Mouse (Mus musculus) heart, embryonic 13.5 days (tissue): ENCODE results near the gene Syne1. TPM values are rescaled to one million over a fixed set of nuclear protein-coding genes. Genes with fewer than 3 reads are reported as not detected.

Experiments
- ATAC-seq: fragments of 200-750 bp; cut with Nextera tagmentation; 2 replicates; pipeline ENCODE4 v1.8.0; 2017; ENCODE audit warnings: moderate TSS enrichment; ENCODE audit not compliant: insufficient number of reproducible peaks, low FRiP score, low TSS enrichment; ENCODE audit errors: extremely low read depth
- H3K27ac ChIP-seq: fragments of 300-500 bp; sonication (generic); replicated peaks from 2 replicates; pipeline ENCODE4 v1.5.1; 2015; ENCODE audit warnings: moderate library complexity, mild to moderate bottlenecking, inconsistent platforms
- H3K27me3 ChIP-seq: fragments of 300-500 bp; sonication (generic); replicated peaks from 2 replicates; pipeline ENCODE4 v1.6.1; 2015; ENCODE audit warnings: mild to moderate bottlenecking, inconsistent platforms
- H3K36me3 ChIP-seq: fragments of 300-500 bp; sonication (generic); 2 replicates; pipeline ENCODE4 v1.6.1; 2015; ENCODE audit warnings: mild to moderate bottlenecking, inconsistent platforms
- H3K4me1 ChIP-seq: fragments of 300-500 bp; sonication (generic); 2 replicates; pipeline ENCODE4 v1.6.1; 2015; ENCODE audit warnings: inconsistent platforms
- H3K4me2 ChIP-seq: fragments of 300-500 bp; sonication (generic); 2 replicates; pipeline ENCODE4 v1.6.1; 2015; ENCODE audit warnings: inconsistent platforms, mild to moderate bottlenecking, moderate library complexity
- H3K4me3 ChIP-seq: fragments of 300-500 bp; sonication (generic); 2 replicates; pipeline ENCODE4 v1.5.1; 2015; ENCODE audit warnings: moderate library complexity, mild to moderate bottlenecking, inconsistent platforms
- H3K9ac ChIP-seq: fragments of 300-500 bp; sonication (generic); 2 replicates; pipeline ENCODE4 v1.6.1; 2015; ENCODE audit warnings: inconsistent platforms, mild to moderate bottlenecking, moderate library complexity
- H3K9me3 ChIP-seq: fragments of 300-500 bp; sonication (generic); 2 replicates; pipeline ENCODE4 v1.6.1; 2016; ENCODE audit warnings: inconsistent platforms
- WGBS: fragments of 180-500 bp; shearing (Covaris S2); methylation state at CpG from one replicate; pipeline ENCODE4 v1.1.7; 2015; ENCODE audit warnings: mixed read lengths; 5-methylcytosine and 5-hydroxymethylcytosine counted together
- polyA plus RNA-seq: library from polyadenylated mRNA; unstranded; fragments of >200 nt; fragmentation: Nextera tagmentation; extraction: Ambion mirVana; gene quantifications from 2 replicates; pipeline ENCODE4 v1.2.1, GENCODE M21; 2015

Syne1 gene
- polyA plus RNA-seq, 1 experiment from 2014 or later: 14.6 TPM

DNA sequence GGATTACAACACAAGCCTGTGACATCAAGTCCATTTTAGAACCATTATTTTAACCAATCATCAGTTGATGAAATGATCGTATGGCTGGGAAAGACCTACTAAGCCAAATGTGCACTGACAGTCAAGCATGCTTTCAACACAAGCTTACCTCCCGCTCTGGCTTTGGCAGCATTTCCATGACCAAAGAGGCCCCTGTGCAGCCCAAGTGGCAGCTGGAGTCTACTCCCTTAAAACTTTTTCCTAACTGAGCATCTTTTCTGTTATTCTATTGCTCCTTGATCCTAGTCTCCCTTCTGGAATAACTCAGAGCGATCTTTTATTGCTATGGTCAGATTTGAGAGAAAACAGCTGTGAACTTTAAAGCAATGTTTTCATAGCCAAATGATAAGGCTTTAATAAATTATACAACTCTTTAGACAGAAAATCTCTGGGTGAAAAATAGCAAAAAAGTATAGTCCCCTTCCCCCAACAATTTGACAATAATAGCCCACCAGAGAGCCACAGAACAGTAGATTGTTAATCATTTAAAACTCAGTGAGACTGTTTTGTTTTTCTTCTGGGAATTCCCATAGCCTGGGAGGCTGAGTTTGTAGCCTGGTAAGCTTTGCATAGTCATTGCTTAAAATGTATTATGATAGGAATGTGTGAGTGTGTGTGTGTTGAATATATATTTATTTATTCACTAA lies 411.9 kb downstream of the Syne1 start:
- no peak overlapping the region for H3K9ac ChIP-seq
- H3K9me3 ChIP-seq: no peaks in the 10 kb centered on the region
- no peaks in the 10 kb centered on the region for H3K27me3 ChIP-seq
- H3K4me2 ChIP-seq: no peak overlapping the region
- H3K4me1 ChIP-seq: no peaks in the 10 kb centered on the region
- no peak overlapping the region for H3K27ac ChIP-seq
- no peak overlapping the region for H3K4me3 ChIP-seq
- peaks cover 70% of the 10 kb centered on the region for H3K36me3 ChIP-seq
- 67% methylated on average over 3 of the region's 3 CpGs for WGBS
- ATAC-seq: no peak

DNA sequence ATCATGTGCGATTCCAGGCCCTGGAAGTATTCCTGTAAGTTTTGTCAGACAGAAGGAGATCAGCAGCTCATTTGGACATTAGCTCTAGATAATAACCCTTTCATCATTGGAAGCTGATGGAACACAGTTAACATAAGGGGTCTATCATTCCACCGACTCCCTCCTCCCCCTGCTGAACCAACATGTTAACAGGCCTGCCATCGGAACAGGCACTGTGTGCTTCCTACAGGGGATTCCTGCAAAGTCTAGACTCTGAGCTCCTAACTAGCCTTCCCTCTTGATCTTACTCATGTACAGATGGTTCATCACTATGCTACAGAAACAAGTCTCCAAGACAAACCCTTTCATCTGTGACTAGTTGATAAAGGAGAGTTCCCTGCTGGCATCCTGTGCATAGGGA lies 419.2 kb downstream of the Syne1 start:
- Histone ChIP-seq H3K9me3 (no peaks in the 10 kb centered on the region), H3K27ac (no peak overlapping the region), H3K4me3 (no peak overlapping the region), H3K27me3 (no peaks in the 10 kb centered on the region), H3K4me2 (no peak overlapping the region), H3K36me3 (peaks cover 41% of the 10 kb centered on the region), H3K9ac (no peak overlapping the region), H3K4me1 (no peaks in the 10 kb centered on the region)
- 66% methylated on average over 3 of the region's 3 CpGs for WGBS
- ATAC-seq: no peak

DNA sequence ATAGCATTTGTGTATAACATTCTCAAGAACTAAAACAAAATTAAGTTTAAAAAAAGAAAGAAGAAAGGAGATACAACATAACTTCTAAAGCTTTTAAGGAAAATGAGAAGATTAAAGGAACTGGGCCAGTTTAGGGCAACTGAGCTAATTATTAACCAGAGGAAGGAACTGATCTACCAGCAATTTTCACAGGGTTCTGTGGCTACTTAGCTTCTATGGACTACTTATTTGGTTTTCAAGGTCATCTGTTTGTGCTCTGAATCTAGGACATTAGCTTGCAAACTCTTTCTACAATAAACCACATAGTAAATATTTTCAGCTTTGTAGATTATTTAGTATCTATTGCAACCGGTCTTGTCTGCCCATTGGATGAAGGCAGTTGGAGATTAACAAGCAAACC lies 420.8 kb downstream of the Syne1 start:
- 90% methylated on average over 1 of the region's 1 CpGs for WGBS
- Histone ChIP-seq H3K9ac (no peak overlapping the region), H3K36me3 (peaks cover 50% of the 10 kb centered on the region), H3K4me3 (no peak overlapping the region), H3K4me1 (no peaks in the 10 kb centered on the region), H3K27me3 (no peaks in the 10 kb centered on the region), H3K4me2 (no peak overlapping the region), H3K9me3 (no peaks in the 10 kb centered on the region), H3K27ac (no peak overlapping the region)
- ATAC-seq: no peak

DNA sequence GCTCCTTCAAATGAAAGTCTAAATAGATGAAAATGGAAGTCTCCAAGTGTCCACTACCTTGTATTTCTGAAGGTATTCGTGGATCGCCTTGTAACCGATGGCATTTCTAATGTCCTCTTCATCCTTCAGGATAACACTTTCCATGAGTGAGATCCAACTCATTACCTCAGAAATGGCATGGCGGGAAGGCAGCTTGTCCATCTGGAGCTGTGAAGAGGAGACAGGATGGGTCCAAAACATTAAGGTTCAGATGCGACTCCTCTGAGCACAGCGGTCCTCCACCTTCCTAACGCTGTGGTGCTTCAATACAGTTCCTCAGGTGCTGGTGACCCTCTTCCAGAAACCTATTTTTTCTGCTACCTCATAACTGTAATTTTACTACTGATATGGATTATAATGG lies 426.5 kb downstream of the Syne1 start:
- ATAC-seq: no peak
- Histone ChIP-seq H3K4me3 (no peak overlapping the region), H3K36me3 (peaks cover 81% of the 10 kb centered on the region), H3K27me3 (no peaks in the 10 kb centered on the region), H3K9me3 (no peaks in the 10 kb centered on the region), H3K27ac (no peak overlapping the region), H3K4me2 (no peak overlapping the region), H3K4me1 (no peaks in the 10 kb centered on the region), H3K9ac (no peak overlapping the region)
- WGBS: 86% methylated on average over 7 of the region's 7 CpGs

DNA sequence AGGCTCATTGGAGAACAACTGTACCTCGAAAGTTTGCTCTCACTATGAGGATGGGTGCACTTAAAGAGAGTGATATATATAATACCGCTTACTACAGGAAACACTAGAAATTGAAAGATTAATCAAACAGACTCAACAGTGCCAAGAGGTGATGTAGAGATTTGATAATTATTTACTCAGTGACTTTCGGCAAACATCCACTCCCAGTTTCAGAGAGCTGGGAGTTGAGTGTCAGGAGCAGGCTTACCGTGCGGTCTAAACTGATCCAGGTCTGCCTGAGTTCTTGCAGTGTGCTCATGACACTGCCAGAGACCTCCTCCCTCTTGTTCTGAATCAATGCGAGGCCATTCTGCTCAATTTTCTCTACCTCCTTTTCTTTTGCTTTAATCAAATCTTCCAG lies 434.6 kb downstream of the Syne1 start:
- no peak for ATAC-seq
- 84% methylated on average over 6 of the region's 6 CpGs for WGBS
- H3K4me2 ChIP-seq: no peak overlapping the region

DNA sequence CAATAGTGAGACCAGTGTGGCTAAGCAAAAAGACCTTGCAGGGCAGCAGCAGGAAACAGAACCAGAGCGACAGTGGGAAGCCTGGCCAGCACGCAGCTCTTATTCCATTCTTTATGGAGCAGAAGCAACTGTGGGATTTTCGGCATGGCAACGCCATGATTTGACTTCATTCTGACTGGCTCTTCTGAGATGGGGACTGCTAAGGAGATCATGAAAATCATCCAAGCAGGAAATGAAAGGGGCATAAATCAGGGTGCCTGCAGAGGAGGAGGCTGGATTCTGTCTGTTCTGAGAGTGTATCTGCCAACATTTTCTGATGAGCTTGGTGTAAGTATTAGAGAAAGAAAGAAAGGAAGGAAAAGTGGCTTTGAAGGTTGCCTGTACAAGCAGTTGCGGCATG lies 435.1 kb downstream of the Syne1 start:
- Histone ChIP-seq H3K4me2 (no peak overlapping the region), H3K27ac (no peak overlapping the region), H3K9me3 (no peaks in the 10 kb centered on the region), H3K9ac (no peak overlapping the region), H3K36me3 (peaks cover 81% of the 10 kb centered on the region), H3K27me3 (no peaks in the 10 kb centered on the region), H3K4me1 (no peaks in the 10 kb centered on the region), H3K4me3 (no peak overlapping the region)
- WGBS: 90% methylated on average over 5 of the region's 5 CpGs
- ATAC-seq: no peak

More for the DNA sequence above, 434.6 kb downstream of the Syne1 start:
- no peaks in the 10 kb centered on the region for H3K9me3 ChIP-seq
- H3K4me3 ChIP-seq: no peak overlapping the region
- no peaks in the 10 kb centered on the region for H3K4me1 ChIP-seq
- H3K9ac ChIP-seq: no peak overlapping the region
- H3K36me3 ChIP-seq: peaks cover 82% of the 10 kb centered on the region
- H3K27ac ChIP-seq: no peak overlapping the region
- H3K27me3 ChIP-seq: no peaks in the 10 kb centered on the region

DNA sequence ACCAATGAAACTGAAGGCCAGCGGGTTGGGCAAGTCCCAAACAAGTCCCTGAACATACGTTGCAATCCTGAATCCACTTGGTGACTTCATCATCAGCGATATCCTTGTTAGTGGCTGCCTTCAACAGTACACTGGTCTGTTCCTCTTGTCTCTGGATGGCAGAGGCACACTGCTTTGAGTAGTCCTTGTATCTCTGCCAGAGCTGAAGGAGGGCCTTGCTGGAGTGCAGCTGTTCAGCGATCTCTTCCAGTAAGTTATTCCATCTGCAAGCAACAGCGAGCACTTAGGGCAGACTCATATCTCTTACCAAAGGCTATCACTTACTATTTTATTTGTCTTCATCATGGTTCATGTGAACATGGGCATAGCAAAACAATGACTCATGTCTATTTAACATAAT lies 440.5 kb downstream of the Syne1 start:
- H3K27ac ChIP-seq: no peak overlapping the region
- 73% methylated on average over 5 of the region's 5 CpGs for WGBS
- no peak overlapping the region for H3K9ac ChIP-seq
- H3K4me3 ChIP-seq: no peak overlapping the region
- H3K27me3 ChIP-seq: no peaks in the 10 kb centered on the region
- H3K4me1 ChIP-seq: no peaks in the 10 kb centered on the region
- no peak for ATAC-seq
- no peaks in the 10 kb centered on the region for H3K9me3 ChIP-seq
- no peak overlapping the region for H3K4me2 ChIP-seq
- H3K36me3 ChIP-seq: peaks cover 89% of the 10 kb centered on the region

DNA sequence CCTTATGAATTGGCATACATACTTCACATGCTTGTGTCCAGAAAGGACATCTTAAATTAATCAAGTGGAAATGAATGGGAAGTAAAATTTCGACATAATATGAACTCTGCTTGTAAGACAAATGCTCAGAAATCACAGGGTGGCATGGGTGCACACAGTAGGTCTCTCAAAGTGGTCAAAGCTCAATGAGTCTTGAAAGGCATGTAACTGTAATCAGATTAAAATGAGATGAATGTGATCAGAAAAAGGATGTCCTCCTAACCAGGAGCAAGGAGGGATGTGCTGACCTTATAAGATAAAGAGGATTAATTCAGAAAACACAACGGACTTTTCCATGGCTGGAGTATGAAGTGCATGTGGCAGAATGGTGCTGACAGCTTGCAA lies 453.5 kb downstream of the Syne1 start:
- H3K9me3 ChIP-seq: no peaks in the 10 kb centered on the region
- no peaks in the 10 kb centered on the region for H3K4me1 ChIP-seq
- 63% methylated on average over 2 of the region's 2 CpGs for WGBS
- peaks cover 45% of the 10 kb centered on the region for H3K36me3 ChIP-seq
- no peak overlapping the region for H3K9ac ChIP-seq
- H3K4me3 ChIP-seq: no peak overlapping the region
- H3K27ac ChIP-seq: no peak overlapping the region
- no peak overlapping the region for H3K4me2 ChIP-seq
- no peak for ATAC-seq
- no peaks in the 10 kb centered on the region for H3K27me3 ChIP-seq

DNA sequence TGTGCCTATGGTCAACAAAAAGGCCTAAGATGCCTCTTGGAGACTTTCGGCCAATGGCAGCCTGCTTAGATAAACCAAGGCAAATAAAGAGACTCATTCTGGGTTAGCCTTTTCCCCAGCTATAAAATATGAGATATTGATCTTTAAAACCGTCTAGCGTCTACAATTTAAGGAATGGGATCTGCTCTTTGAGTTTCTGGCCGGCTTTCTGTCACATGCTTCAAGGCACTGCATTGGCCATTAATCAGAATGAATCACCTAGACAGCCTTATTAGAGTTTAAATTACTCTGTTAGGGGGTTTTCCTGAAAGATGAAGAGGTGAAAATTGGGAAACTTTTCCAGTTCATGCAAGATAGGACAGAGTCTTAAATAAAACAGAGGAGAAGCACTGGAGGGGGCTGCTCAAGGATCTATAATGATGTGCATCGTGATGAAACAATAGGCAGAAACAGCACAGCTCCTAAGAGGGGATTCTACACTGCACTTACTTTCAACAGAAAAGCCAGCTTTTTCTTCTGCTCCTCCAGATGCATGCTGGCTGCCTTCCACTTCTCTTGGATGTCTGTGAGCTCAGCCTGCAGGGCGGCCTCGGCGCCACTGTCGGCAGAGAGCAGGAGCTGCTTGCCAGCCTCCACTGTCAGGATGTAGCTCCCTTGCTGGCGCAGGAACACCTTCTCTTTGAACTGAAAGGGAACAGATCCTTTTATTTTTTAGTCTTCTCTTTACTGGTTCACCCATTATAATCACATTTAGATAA lies 454.1 kb downstream of the Syne1 start:
- Histone ChIP-seq H3K4me2 (no peak overlapping the region), H3K27me3 (no peaks in the 10 kb centered on the region), H3K27ac (no peak overlapping the region), H3K4me1 (no peaks in the 10 kb centered on the region), H3K4me3 (no peak overlapping the region), H3K9ac (no peak overlapping the region), H3K36me3 (peaks cover 42% of the 10 kb centered on the region), H3K9me3 (no peaks in the 10 kb centered on the region)
- WGBS: 80% methylated on average over 10 of the region's 10 CpGs
- no peak for ATAC-seq

DNA sequence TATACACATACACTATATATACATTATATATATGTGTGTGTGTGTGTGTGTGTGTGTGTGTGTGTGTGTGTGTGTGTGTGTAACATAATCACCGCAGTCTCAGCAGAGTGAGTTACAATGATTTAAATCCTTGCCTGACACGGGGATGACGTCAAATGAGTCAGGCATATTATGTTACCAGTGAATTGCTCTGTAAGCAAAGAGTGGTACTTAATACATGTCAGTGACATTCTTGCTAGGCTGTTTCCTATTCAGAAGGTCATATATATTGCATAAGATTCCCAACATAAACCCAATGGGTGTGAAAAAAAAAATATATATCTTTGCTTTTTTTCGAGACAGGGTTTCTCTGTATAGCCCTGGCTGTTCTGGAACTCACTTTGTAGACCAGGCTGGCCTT lies 462.1 kb downstream of the Syne1 start:
- Histone ChIP-seq H3K27me3 (no peaks in the 10 kb centered on the region), H3K36me3 (peaks cover 27% of the 10 kb centered on the region), H3K27ac (no peak overlapping the region), H3K4me3 (no peak overlapping the region), H3K4me2 (no peak overlapping the region), H3K9me3 (no peaks in the 10 kb centered on the region), H3K9ac (no peak overlapping the region), H3K4me1 (no peaks in the 10 kb centered on the region)
- no peak for ATAC-seq
- WGBS: 80% methylated on average over 4 of the region's 4 CpGs

DNA sequence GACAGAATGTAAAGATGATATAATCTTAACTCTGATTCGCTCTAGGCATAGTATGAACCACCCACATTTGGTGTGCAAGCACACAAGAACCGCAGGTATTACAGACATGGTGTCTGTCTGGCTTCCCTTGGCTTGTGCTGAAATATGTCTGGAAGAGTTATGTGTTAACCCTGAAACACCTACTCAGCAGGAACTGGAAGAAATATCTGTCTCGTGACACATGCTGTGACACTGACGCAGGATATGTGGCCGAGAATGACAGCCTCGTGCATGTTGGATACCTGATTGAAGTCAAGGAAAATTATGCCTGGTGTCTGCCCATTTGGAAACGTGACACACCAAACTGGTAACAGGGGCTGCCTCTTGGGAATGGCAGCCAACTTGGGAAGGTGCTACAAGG lies 463.9 kb downstream of the Syne1 start:
- Histone ChIP-seq H3K36me3 (peaks cover 37% of the 10 kb centered on the region), H3K27me3 (no peaks in the 10 kb centered on the region)
- ATAC-seq: no peak

DNA sequence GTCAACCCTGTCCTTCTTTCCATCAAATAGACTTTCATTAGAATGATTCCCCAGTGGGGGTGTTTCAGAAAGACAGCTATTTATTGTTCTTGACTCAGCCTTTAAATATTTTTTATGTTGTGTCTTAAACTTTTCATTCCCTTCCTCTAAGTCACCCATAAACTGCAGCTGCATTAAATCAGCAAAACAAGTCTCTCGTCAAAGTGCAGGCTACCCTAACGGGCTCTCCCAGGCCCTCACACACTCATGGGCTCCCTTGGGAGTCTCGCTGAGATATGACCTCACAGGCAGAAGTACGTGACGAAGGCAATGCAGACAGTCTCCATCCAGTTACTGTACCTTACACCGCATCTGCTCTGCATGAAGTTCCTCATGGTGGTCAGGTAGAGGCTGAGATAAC lies 465.0 kb downstream of the Syne1 start:
- no peaks in the 10 kb centered on the region for H3K9me3 ChIP-seq
- H3K4me1 ChIP-seq: no peaks in the 10 kb centered on the region
- H3K4me3 ChIP-seq: no peak overlapping the region
- no peak overlapping the region for H3K9ac ChIP-seq
- ATAC-seq: no peak
- no peaks in the 10 kb centered on the region for H3K27me3 ChIP-seq
- 72% methylated on average over 6 of the region's 6 CpGs for WGBS
- H3K36me3 ChIP-seq: peaks cover 37% of the 10 kb centered on the region
- H3K27ac ChIP-seq: no peak overlapping the region
- H3K4me2 ChIP-seq: no peak overlapping the region

More for the DNA sequence above, 463.9 kb downstream of the Syne1 start:
- Histone ChIP-seq H3K4me3 (no peak overlapping the region), H3K9ac (no peak overlapping the region), H3K4me2 (no peak overlapping the region), H3K9me3 (no peaks in the 10 kb centered on the region), H3K27ac (no peak overlapping the region), H3K4me1 (no peaks in the 10 kb centered on the region)
- 82% methylated on average over 7 of the region's 7 CpGs for WGBS
